In genomic region chr1:74069085-74069835, GRCm38 (mm10) we compare ENCODE assay signal across 8 mouse cellular contexts. TPM values are rescaled to one million over a fixed set of nuclear protein-coding genes. Genes with fewer than 3 reads are reported as not detected.
DNase-seq lines count a peak whose midpoint lies in the region; ATAC-seq and TF ChIP-seq lines count a peak whose summit lies in the region.

No protein-coding gene starts in this region.

- H3K4me3 ChIP-seq in E14TG2a.4 (replicated peaks; ENCODE audit: low read length), result peak overlapping the region; percentile 64; the same call in 1 of the 2 replicates

- H3K36me3 ChIP-seq in E14TG2a.4 (ENCODE audit: insufficient read depth, low read length), result no peaks in the 10 kb centered on the region

- peak; percentile 81 for DNase-seq in adrenal gland, postnatal 14 days
- peak; percentile 64 to 71 for DNase-seq in heart, adult 9 months (ENCODE audit: low spot score in 2 of 2)
- peak; percentile 82 for DNase-seq in kidney, adult 9 months
- peak; percentile 81 for DNase-seq in lung, postnatal 36 days
- no peak for DNase-seq in right cerebral cortex, adult 2 months (ENCODE audit: low spot score in 2 of 2)
- DNase-seq in layer of hippocampus, postnatal 14 days (ENCODE audit: low spot score in 2 of 2), result no peak

- peaks cover 20% of the 10 kb centered on the region for H3K4me1 ChIP-seq in E14TG2a.4 (replicated peaks; ENCODE audit: low read depth, low read length)

- no peaks in the 10 kb centered on the region for H3K9me3 ChIP-seq in E14TG2a.4 (ENCODE audit: low read length)

- no peak for TF ChIP-seq CTCF in E14TG2a.4 (conservative IDR thresholded peaks at IDR 0.05; ENCODE audit: low read length)

- H3K27me3 ChIP-seq in E14TG2a.4 (ENCODE audit: insufficient read depth, low read length), result peaks cover 58% of the 10 kb centered on the region

- no peak for ATAC-seq in erythroblast, adult 5-6 weeks (replicated peaks; ENCODE audit: low FRiP score, poor library complexity, severe bottlenecking)

RNA-seq across cellular contexts. Expression of gene Tns1, which starts 55.0 kb away (rescaled TPM):
- 325 and 411 TPM in 2 replicates for total RNA-seq in adrenal gland, postnatal 14 days (2021)
- total RNA-seq in erythroblast, adult 5-6 weeks (2015; ENCODE audit: low replicate concordance), result 8.5 and 9.2 TPM in 2 replicates
- total RNA-seq in erythroblast, adult 5-6 weeks (2017; ENCODE audit: low replicate concordance), result 11.9 and 21.6 TPM in 2 replicates
- total RNA-seq in layer of hippocampus, postnatal 14 days (2021), result 10 to 100 TPM; 49.6 to 52.2 TPM

RNA-seq across cellular contexts. Expression of gene Rufy4, which starts 56.1 kb away (rescaled TPM):
- 3.6 and 4.1 TPM in 2 replicates for total RNA-seq in adrenal gland, postnatal 14 days (2021)
- not detected in 2 replicates for total RNA-seq in erythroblast, adult 5-6 weeks (2015; ENCODE audit: low replicate concordance)
- not detected in 2 replicates for total RNA-seq in erythroblast, adult 5-6 weeks (2017; ENCODE audit: low replicate concordance)
- under 1 TPM; 0.18 to 0.24 TPM for total RNA-seq in layer of hippocampus, postnatal 14 days (2021)

Comparison
In these comparisons a context has a peak if more than half of its experiments do, and no peak if none do; other contexts are left out.
1. DNase-seq: peak in adrenal gland, postnatal 14 days (single experiment), heart, adult 9 months (2 of 2), kidney, adult 9 months (single experiment) and lung, postnatal 36 days (single experiment); none in right cerebral cortex, adult 2 months (0 of 2) and layer of hippocampus, postnatal 14 days (0 of 2).